Mouse (Mus musculus): Measurements from ENCODE around the gene Cib4.

The Cib4 gene

GRCm38 (mm10) chr5:30571820-30572219 is 26.2 kb upstream of the Cib4 start:
- no peak for DNase-seq (ENCODE audit: low spot score)

GRCm38 (mm10) chr5:30568479-30568878 is 22.8 kb upstream of the Cib4 start:
- no peak for DNase-seq (ENCODE audit: low spot score)

GRCm38 (mm10) chr5:30559986-30560493 is 14.4 kb upstream of the Cib4 start:
- DNase-seq (ENCODE audit: low spot score) = no peak

GRCm38 (mm10) chr5:30559421-30559820 is 13.8 kb upstream of the Cib4 start:
- DNase-seq (ENCODE audit: low spot score) = no peak

- no peak for DNase-seq (ENCODE audit: low spot score)
Observed at GRCm38 (mm10) chr5:30556284-30556683, 10.6 kb upstream of the Cib4 start.

- no peak for DNase-seq (ENCODE audit: low spot score)
Observed at GRCm38 (mm10) chr5:30554981-30555380, 9.3 kb upstream of the Cib4 start.

GRCm38 (mm10) chr5:30553936-30554335 is 8.3 kb upstream of the Cib4 start:
- DNase-seq (ENCODE audit: low spot score) = no peak

- no peak for DNase-seq (ENCODE audit: low spot score)
Observed at GRCm38 (mm10) chr5:30552006-30552405, 6.4 kb upstream of the Cib4 start.

GRCm38 (mm10) chr5:30551022-30551638 is 5.5 kb upstream of the Cib4 start:
- DNase-seq (ENCODE audit: low spot score) = no peak

- DNase-seq (ENCODE audit: low spot score) = no peak
Observed at GRCm38 (mm10) chr5:30550334-30551021, 4.8 kb upstream of the Cib4 start.

GRCm38 (mm10) chr5:30548681-30549080 is 3.0 kb upstream of the Cib4 start:
- DNase-seq (ENCODE audit: low spot score) = no peak

GRCm38 (mm10) chr5:30536051-30536570 is 9.5 kb downstream of the Cib4 start:
- DNase-seq (ENCODE audit: low spot score) = no peak

- DNase-seq (ENCODE audit: low spot score) = no peak
Observed at GRCm38 (mm10) chr5:30534637-30535036, 11.0 kb downstream of the Cib4 start.

GRCm38 (mm10) chr5:30528906-30529305 is 16.7 kb downstream of the Cib4 start:
- no peak for DNase-seq (ENCODE audit: low spot score)

GRCm38 (mm10) chr5:30527129-30527528 is 18.5 kb downstream of the Cib4 start:
- no peak for DNase-seq (ENCODE audit: low spot score)

- DNase-seq (ENCODE audit: low spot score) = no peak
Observed at GRCm38 (mm10) chr5:30525920-30526836, 19.5 kb downstream of the Cib4 start.

- no peak for DNase-seq (ENCODE audit: low spot score)
Observed at GRCm38 (mm10) chr5:30524213-30524612, 21.4 kb downstream of the Cib4 start.

- no peak for DNase-seq (ENCODE audit: low spot score)
Observed at GRCm38 (mm10) chr5:30523131-30523530, 22.5 kb downstream of the Cib4 start.

GRCm38 (mm10) chr5:30522406-30522805 is 23.2 kb downstream of the Cib4 start:
- DNase-seq (ENCODE audit: low spot score) = no peak

GRCm38 (mm10) chr5:30520214-30520732 is 25.4 kb downstream of the Cib4 start:
- no peak for DNase-seq (ENCODE audit: low spot score)

GRCm38 (mm10) chr5:30519494-30519893 is 26.1 kb downstream of the Cib4 start:
- DNase-seq (ENCODE audit: low spot score) = no peak

GRCm38 (mm10) chr5:30518547-30518946 is 27.1 kb downstream of the Cib4 start:
- no peak for DNase-seq (ENCODE audit: low spot score)

Data from T-cell, adult 2 months (primary cell).